Mouse (Mus musculus) bone marrow, adult 2 months (tissue): ENCODE measurements around the gene R3hdm2. TPM values are rescaled to one million over a fixed set of nuclear protein-coding genes. Genes with fewer than 3 reads are reported as not detected.
A peak's percentile ranks its signal among the peaks of the same experiment; 100 is the strongest.

ENCODE experiments used
- H3K27ac ChIP-seq: fragments of 200-500 bp; 2 replicates; pipeline ENCODE4 v1.5.1; 2012; ENCODE audit warnings: low read depth, mild to moderate bottlenecking, control low read depth, inconsistent platforms, low read length; ENCODE audit not compliant: control insufficient read depth, poor library complexity, insufficient read depth
- H3K4me1 ChIP-seq: fragments of 200-500 bp; 2 replicates; pipeline ENCODE4 v1.6.1; 2011; ENCODE audit warnings: low read length; ENCODE audit not compliant: control insufficient read depth, insufficient read depth
- H3K4me3 ChIP-seq: fragments of 200-500 bp; replicated peaks from 2 replicates; pipeline ENCODE3; 2011; ENCODE audit warnings: mild to moderate bottlenecking, low read depth, low read length, control low read depth; ENCODE audit not compliant: control insufficient read depth
- CTCF ChIP-seq: fragments of 200-500 bp; IDR thresholded peaks from 2 replicates; pipeline ENCODE4 v1.5.1; 2011; ENCODE audit warnings: low read length, control low read depth; ENCODE audit not compliant: control insufficient read depth, insufficient read depth
- POLR2A ChIP-seq: fragments of 200-500 bp; IDR thresholded peaks from 2 replicates; pipeline ENCODE4 v1.6.1; 2011; ENCODE audit warnings: low read depth, mild to moderate bottlenecking, control low read depth, low read length, borderline replicate concordance; ENCODE audit not compliant: control insufficient read depth
- WGBS: fragments of 180-500 bp; shearing (Covaris S2); methylation state at CpG from one replicate; pipeline ENCODE4 v1.1.7; 2018; 5-methylcytosine and 5-hydroxymethylcytosine counted together
- polyA plus RNA-seq: library from polyadenylated mRNA; stranded (reverse); fragments of >200 nt; gene quantifications from 2 replicates; pipeline ENCODE4 v1.2.4, GENCODE M21; 2011; ENCODE audit warnings: low replicate concordance; ENCODE audit not compliant: missing spikeins, insufficient read depth, insufficient read length

The R3hdm2 gene
- polyA plus RNA-seq, 1 experiment = 144 TPM

- WGBS = 9% methylated on average over 23 of the region's 23 CpGs
These were observed 144.6 kb downstream of the R3hdm2 start for GRCm38 (mm10) chr10:127524646-127525255.

GRCm38 (mm10) chr10:127526048-127526447, 145.9 kb downstream of the R3hdm2 start:
- 2% methylated on average over 26 of the region's 26 CpGs for WGBS
- Histone ChIP-seq H3K4me3 (no peak overlapping the region), H3K4me1 (no peaks in the 10 kb centered on the region; the same call in none of the 2 replicates), H3K27ac (no peak overlapping the region)
- TF ChIP-seq POLR2A (no peak), CTCF (no peak)

More at GRCm38 (mm10) chr10:127524646-127525255, 144.6 kb downstream of the R3hdm2 start:
- TF ChIP-seq CTCF = no peak
- TF ChIP-seq POLR2A = no peak
- no peak overlapping the region for H3K27ac ChIP-seq
- no peaks in the 10 kb centered on the region; the same call in none of the 2 replicates for H3K4me1 ChIP-seq
- no peak overlapping the region for H3K4me3 ChIP-seq

GRCm38 (mm10) chr10:127526681-127527080, 146.6 kb downstream of the R3hdm2 start:
- under 1% methylated on average over 26 of the region's 26 CpGs for WGBS
- H3K27ac ChIP-seq = no peak overlapping the region
- TF ChIP-seq POLR2A (no peak), CTCF (peak; percentile 19; the same call in 1 of the 2 replicates)
- H3K4me3 ChIP-seq = no peak overlapping the region
- H3K4me1 ChIP-seq = no peaks in the 10 kb centered on the region; the same call in none of the 2 replicates

- Histone ChIP-seq H3K27ac (no peak overlapping the region), H3K4me3 (no peak overlapping the region), H3K4me1 (no peaks in the 10 kb centered on the region; the same call in 1 of the 2 replicates)
- WGBS = 9% methylated on average over 17 of the region's 17 CpGs
- TF ChIP-seq POLR2A (no peak), CTCF (no peak)
These were observed 147.4 kb downstream of the R3hdm2 start for GRCm38 (mm10) chr10:127527481-127527880.

GRCm38 (mm10) chr10:127530945-127531344, 150.8 kb downstream of the R3hdm2 start:
- Histone ChIP-seq H3K4me3 (no peak overlapping the region), H3K4me1 (peaks cover 3% of the 10 kb centered on the region), H3K27ac (no peak overlapping the region)
- TF ChIP-seq POLR2A (no peak), CTCF (no peak)
- 6% methylated on average over 23 of the region's 25 CpGs for WGBS

GRCm38 (mm10) chr10:127531548-127531947, 151.4 kb downstream of the R3hdm2 start:
- H3K4me1 ChIP-seq = peaks cover 3% of the 10 kb centered on the region
- 17% methylated on average over 4 of the region's 4 CpGs for WGBS
- no peak for TF ChIP-seq CTCF
- no peak for TF ChIP-seq POLR2A
- no peak overlapping the region for H3K27ac ChIP-seq
- no peak overlapping the region for H3K4me3 ChIP-seq

GRCm38 (mm10) chr10:127534036-127534928, 154.2 kb downstream of the R3hdm2 start, which contains the start of gene Nxph4:
Gene Nxph4, minus strand, starts transcription at chr10:127534559.
- TF ChIP-seq POLR2A (no peak), CTCF (no peak)

GRCm38 (mm10) chr10:127534929-127535384, 154.8 kb downstream of the R3hdm2 start:
- Histone ChIP-seq H3K4me1 (peaks cover 3% of the 10 kb centered on the region), H3K27ac (no peak overlapping the region), H3K4me3 (no peak overlapping the region)
- WGBS = 5% methylated on average over 29 of the region's 30 CpGs
- TF ChIP-seq CTCF (no peak), POLR2A (no peak)

More at GRCm38 (mm10) chr10:127534036-127534928, 154.2 kb downstream of the R3hdm2 start, which contains the start of gene Nxph4:
- 2% methylated on average over 77 of the region's 78 CpGs for WGBS
- Histone ChIP-seq H3K4me3 (no peak within 1 kb of the TSS), H3K27ac (no peak within 1 kb of the TSS), H3K4me1 (peaks cover 3% of the 10 kb centered on the region)
